Mouse (Mus musculus) left cerebral cortex, adult 9 months (tissue): ENCODE data around the gene Slc25a3.

Source experiments
- DNase-seq, 2 experiments: peaks; one replicate each; pipeline ENCODE4 v3.0.0; 2022; ENCODE audit warnings: low spot score in 2 of 2

Slc25a3 gene

GRCm38 (mm10) chr10:91123828-91124822 is at the start of gene Slc25a3:
Gene Slc25a3 (minus strand): TSS chr10:91124059.
- DNase-seq, result peak; percentile 96 to 97

DNA sequence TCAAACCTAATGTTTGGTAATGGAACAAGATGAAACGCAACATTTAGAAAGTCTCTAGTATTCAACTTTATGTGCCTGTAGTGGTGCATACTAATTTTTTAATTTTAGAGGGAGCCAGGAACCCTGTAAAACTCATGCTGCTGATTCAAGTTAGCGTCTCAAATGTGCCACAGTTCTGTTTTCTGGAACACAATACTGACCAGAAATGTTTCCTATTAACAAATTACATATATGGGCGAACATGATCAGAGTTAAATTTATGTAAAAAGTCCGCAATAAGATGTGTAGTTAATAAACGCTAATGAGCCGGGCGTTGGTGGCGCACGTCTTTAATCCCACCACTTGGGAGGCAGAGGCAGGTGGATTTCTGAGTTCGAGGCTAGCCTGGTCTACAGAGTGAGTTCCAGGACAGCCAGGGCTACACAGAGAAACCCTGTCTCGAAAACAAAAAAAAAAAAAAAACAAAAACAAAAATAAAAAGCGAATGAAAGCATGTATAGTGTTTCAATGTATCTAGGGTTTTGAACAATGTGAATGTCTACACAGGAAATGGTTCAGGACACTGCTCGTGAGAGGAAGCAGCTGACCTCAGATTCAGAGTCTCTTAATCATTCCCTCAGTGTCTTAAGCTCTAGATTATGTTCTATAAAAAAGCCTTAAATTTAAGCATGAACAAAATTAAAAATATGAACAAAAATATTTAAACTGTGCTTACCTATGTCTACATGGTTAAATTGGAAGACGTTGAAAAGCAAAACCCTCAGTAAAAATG is 48.7 kb upstream of the Slc25a3 start:
- DNase-seq, result no peak

DNA sequence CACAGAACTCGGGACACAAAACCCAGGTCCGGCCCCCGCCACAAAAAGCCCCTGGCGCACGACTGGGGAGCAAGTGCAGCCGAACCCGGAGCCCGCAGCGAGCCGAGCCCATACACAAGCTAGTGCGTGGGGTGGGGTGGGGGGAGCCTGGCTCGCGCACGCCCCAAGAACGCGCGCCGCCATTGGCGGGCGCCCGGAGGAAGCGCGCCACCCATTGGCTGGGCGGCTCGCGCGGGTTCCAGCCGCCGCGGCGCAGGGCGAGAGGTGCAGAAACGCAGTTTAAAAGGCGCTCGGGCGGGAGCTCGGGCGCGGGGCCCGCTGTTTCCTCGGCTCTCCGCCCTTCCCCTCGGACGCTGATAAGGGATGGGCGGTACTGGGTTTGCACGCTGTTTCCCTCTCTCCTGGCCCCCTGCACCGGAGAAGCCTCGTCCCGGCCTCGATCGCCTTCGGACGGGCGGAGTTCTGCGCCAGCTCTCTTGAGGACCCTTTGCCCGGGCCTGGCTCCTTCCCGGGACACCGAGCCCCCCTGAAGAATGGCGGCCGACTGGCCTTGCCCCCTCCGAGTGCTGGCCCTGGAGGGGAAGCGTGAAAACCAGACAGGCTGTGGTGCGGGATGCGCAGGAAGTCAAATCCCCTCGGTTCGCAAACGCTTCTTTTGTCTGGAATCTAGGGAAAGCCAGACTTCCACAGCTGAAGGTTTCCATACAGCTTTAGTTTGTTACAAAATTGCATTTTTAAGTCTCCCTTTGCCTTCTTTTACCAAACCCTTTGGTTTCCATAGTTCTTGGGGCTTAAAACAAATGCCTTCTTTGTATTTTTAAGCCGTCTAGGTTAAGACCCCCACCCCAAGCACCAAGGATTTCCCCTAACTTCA is 47.8 kb upstream of the Slc25a3 start:
- peak; percentile 73 to 93 for DNase-seq

GRCm38 (mm10) chr10:91171041-91171440 is 47.2 kb upstream of the Slc25a3 start:
- DNase-seq, result no peak

GRCm38 (mm10) chr10:91170143-91170941 is 46.5 kb upstream of the Slc25a3 start:
- peak in 1 of 2 experiments; percentile 73 for DNase-seq

DNA sequence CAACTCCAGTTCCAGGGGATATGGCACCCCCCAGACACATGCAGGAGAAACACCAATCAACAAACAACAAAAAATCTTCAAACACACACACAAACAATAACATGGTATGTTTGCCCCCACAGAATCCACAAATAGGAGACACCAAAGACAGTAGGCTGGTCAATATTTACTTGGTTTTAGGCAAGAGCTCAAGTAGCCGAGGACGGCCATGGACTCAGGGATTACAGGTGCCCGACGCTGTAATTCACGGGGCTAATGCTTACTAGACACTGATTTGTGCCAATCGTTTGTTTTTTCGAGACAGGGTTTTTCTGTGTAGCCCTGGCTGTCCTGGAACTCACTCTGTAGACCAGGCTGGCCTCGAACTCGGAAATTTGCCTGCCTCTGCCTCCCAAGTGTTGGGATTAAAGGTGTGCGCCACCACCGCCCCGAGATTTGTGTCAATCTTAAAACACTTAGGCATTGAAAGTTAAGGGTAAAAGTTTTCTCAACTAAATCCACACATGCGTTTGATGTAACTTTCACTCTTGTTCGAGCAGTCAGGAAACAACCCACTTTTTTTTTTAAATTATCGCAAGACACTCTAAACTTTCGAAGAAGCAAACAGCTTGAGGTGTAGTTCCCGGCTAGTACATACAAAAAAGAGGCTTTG is 45.7 kb upstream of the Slc25a3 start:
- no peak for DNase-seq

DNA sequence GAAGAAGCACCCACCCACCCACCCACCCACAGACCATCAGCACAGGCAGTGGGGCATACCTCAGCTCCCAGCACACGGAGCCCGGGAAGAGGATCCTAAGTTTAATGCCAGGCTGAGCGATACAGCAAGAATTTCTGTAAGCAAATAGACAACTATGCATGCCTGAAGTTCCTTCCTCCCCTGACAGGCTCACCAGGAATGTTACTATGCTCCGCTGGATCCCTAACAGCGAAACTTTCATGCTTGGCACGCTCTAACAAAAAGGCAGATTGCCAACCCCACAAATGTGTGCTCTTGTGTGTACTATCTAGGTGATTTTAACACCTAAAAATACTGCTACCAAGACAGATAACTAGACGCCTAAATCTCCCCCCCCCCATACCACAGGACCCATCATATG is 43.5 kb upstream of the Slc25a3 start:
- no peak for DNase-seq

DNA sequence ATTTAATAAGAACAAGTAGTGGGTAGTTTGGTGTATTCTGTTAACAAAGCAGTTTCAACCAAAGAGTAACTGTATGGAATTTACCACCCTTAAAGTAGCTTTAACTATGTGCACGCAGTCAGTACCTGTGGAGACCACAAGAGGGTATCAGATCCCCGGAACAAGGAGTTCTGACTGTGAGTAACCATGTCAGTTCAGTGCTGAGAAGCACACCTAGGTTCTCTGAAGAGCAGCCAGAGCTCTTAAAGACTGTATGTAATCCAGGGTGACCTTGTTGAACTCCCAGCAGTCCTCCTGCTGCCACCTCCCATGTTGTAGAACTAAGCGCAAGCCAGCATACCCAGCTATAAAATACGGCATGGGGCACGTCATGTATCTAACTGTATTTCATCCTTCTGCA is 43.0 kb upstream of the Slc25a3 start:
- DNase-seq, result peak in 1 of 2 experiments; percentile 56

GRCm38 (mm10) chr10:91165850-91166249 is 42.0 kb upstream of the Slc25a3 start:
- no peak for DNase-seq

- DNase-seq, result no peak
Measured at GRCm38 (mm10) chr10:91164491-91164890, 40.6 kb upstream of the Slc25a3 start.

GRCm38 (mm10) chr10:91162511-91163163 is 38.8 kb upstream of the Slc25a3 start:
- no peak for DNase-seq

GRCm38 (mm10) chr10:91162077-91162476 is 38.2 kb upstream of the Slc25a3 start:
- no peak for DNase-seq

DNA sequence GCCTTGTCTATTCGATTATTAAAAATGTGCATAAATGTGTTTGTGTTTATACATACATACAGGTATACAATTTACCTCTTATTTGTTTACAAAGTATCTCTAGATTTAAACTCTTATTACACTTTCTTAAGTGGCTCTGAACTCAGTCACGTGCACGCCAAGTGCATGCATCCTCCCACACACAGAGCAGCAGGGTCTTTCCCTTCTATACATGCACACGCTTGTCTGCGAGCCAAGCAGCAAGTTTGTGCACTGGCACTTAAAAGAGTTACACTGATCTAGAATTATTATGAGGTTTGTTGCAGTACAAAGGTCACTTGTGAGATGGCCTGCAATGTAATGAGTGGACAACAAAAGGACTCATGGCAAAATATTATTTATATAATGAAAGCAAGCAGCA is 37.1 kb upstream of the Slc25a3 start:
- no peak for DNase-seq

DNA sequence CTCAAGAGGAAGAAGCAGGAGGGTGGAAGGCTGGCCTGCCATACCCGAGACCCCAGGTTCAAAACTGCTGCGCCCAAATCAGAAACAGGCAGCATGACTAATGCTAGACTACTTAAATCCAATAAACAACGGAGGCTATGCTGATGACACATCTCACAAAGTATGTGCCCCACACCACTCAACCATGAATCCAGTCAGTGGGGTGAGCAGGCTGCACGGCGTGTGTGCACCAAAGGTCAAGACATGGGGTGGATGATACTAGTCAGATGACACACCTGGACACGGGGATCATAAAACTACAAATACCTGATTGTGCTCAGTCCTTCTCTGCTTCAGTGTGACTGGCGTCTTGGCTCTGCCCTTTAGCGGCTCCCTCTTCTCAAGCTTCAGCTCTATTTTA is 34.6 kb upstream of the Slc25a3 start:
- DNase-seq, result no peak

DNA sequence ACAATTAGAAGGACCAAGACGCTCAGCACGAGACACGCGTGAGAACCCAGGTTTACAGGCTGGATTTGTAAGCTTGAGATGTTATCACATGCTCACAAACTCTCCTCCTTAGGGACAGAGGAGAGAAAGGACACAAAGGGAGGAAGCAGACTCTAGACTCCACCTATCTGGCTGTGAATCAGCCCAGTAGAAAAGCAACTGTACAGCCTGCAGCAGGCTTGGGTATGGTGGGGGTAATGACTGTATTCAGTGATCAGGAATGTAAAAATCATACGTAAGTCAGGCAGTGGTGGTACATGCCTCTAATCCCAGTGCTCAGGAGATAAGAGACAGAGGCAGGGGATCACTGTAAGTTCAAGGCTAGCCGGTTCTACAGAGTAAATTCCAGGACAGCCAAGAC is 32.5 kb upstream of the Slc25a3 start:
- no peak for DNase-seq

GRCm38 (mm10) chr10:91153894-91154503 is 30.1 kb upstream of the Slc25a3 start:
- no peak for DNase-seq

DNA sequence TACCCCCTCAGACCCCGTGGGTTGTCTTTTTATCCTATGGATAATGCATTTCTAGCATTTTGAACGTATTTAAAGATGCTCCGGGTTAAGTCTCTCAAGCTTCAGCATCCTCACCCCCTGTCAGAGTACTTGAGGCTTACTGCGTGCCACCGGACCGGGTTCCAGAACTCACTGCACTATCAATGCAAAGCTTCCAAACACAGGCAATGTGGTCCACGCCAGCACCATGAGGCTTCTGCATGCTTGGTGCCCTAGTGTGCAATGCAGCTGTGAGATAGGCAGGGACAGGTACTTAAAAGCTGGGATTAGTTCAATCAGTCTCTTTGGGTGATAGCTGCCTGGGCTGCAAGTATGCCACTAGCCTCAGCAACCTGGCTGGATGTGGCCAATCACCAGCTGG is 21.6 kb upstream of the Slc25a3 start:
- no peak for DNase-seq

DNA sequence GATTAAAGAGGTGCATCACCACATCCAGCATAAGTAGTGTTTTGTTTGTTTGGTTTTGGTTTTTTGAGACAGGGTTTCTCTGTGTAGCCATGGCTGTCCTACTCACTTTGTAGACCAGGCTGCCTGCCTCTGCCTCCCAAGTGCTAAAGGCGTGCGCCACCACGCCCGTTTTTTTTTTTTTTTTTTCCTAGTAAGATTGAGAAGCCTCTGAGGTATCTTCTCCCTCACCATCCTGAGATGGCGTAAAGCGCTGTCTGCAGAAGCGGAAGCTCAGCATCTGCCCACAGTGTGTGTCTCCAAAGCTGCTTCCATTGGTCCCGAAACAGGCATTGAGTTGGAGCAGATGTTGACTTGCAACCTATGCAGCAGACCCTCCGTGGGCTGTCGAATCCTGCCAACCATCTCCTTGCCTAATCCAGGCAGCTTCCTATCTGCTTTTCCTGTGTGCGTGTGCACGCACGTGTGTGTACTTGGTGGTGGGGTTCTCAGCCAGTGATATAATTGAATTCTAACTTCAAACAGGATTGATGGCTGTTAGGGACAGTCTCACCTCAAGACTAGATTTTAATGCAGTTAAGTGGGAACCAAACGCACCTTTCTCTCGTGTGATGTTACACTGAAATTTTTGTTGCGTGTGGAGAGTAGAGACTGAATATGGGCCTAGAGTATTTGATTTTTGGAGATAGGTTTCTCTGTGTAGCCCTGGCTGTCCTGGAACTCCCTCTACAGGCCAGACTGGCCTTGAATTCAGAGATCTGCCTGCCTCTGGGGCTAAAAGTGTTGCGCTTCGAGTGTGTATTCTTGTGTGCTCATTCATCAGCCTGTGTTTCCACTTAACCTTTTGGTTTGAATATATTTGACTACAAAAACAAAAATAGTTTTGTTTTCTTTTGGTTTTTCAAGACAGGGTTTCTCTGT is 19.7 kb upstream of the Slc25a3 start:
- no peak for DNase-seq
